Mouse (Mus musculus): ENCODE data around the gene Mdm4. TPM values are rescaled to one million over a fixed set of nuclear protein-coding genes. Genes with fewer than 3 reads are reported as not detected.
A peak's percentile ranks its signal among the peaks of the same experiment; 100 is the strongest.

Mdm4 gene
- polyA plus RNA-seq, 1 experiment: 24.5 TPM

- H3K36me3 ChIP-seq (ENCODE audit: control insufficient read depth, insufficient read depth, low read length): no peaks in the 10 kb centered on the region
- H3K4me1 ChIP-seq (ENCODE audit: control insufficient read depth, insufficient read depth, low read length): 0 out of 2 replicates have a peak, but pooled peaks cover 5% of the 10 kb centered on the region
- DNase-seq: no peak
- no peak overlapping the region for H3K27ac ChIP-seq (ENCODE audit: insufficient read depth, low read depth, low read length)
- TF ChIP-seq CTCF (conservative IDR thresholded peaks at IDR 0.05; ENCODE audit: insufficient read depth, insufficient read length, low read depth, low read length): no peak
- TF ChIP-seq POLR2A (IDR thresholded peaks at IDR 0.05; ENCODE audit: low read depth, low read length): no peak
- H3K4me3 ChIP-seq (ENCODE audit: insufficient read depth, low read depth, low read length): no peak overlapping the region
- 58% methylated on average over 5 of the region's 5 CpGs for WGBS
- H3K27me3 ChIP-seq (replicated peaks; ENCODE audit: control insufficient read depth, insufficient read depth, low read length): no peaks in the 10 kb centered on the region
Observed at GRCm38 (mm10) chr1:133053034-133053433, 22.7 kb upstream of the Mdm4 start.

GRCm38 (mm10) chr1:133051829-133052228 is 21.5 kb upstream of the Mdm4 start:
- 91% methylated on average over 2 of the region's 2 CpGs for WGBS
- 0 out of 2 replicates have a peak, but pooled peaks cover 3% of the 10 kb centered on the region for H3K4me1 ChIP-seq (ENCODE audit: control insufficient read depth, insufficient read depth, low read length)
- H3K4me3 ChIP-seq (ENCODE audit: insufficient read depth, low read depth, low read length): no peak overlapping the region
- DNase-seq: no peak
- no peaks in the 10 kb centered on the region for H3K27me3 ChIP-seq (replicated peaks; ENCODE audit: control insufficient read depth, insufficient read depth, low read length)
- no peak overlapping the region for H3K27ac ChIP-seq (ENCODE audit: insufficient read depth, low read depth, low read length)
- TF ChIP-seq CTCF (conservative IDR thresholded peaks at IDR 0.05; ENCODE audit: insufficient read depth, insufficient read length, low read depth, low read length) (no peak), POLR2A (IDR thresholded peaks at IDR 0.05; ENCODE audit: low read depth, low read length) (no peak)
- no peaks in the 10 kb centered on the region for H3K36me3 ChIP-seq (ENCODE audit: control insufficient read depth, insufficient read depth, low read length)

GRCm38 (mm10) chr1:133050001-133050431 is 19.7 kb upstream of the Mdm4 start:
- Histone ChIP-seq H3K4me3 (ENCODE audit: insufficient read depth, low read depth, low read length) (no peak overlapping the region), H3K27ac (ENCODE audit: insufficient read depth, low read depth, low read length) (no peak overlapping the region), H3K4me1 (ENCODE audit: control insufficient read depth, insufficient read depth, low read length) (peaks cover 6% of the 10 kb centered on the region; the same call in 1 of the 2 replicates), H3K36me3 (ENCODE audit: control insufficient read depth, insufficient read depth, low read length) (no peaks in the 10 kb centered on the region), H3K27me3 (replicated peaks; ENCODE audit: control insufficient read depth, insufficient read depth, low read length) (no peaks in the 10 kb centered on the region)
- no peak for DNase-seq
- TF ChIP-seq POLR2A (IDR thresholded peaks at IDR 0.05; ENCODE audit: low read depth, low read length) (no peak), CTCF (conservative IDR thresholded peaks at IDR 0.05; ENCODE audit: insufficient read depth, insufficient read length, low read depth, low read length) (no peak)
- WGBS: 44% methylated on average over 11 of the region's 11 CpGs

- H3K4me1 ChIP-seq (ENCODE audit: control insufficient read depth, insufficient read depth, low read length): peaks cover 3% of the 10 kb centered on the region; the same call in 1 of the 2 replicates
- no peak overlapping the region for H3K4me3 ChIP-seq (ENCODE audit: insufficient read depth, low read depth, low read length)
- H3K36me3 ChIP-seq (ENCODE audit: control insufficient read depth, insufficient read depth, low read length): no peaks in the 10 kb centered on the region
- TF ChIP-seq POLR2A (IDR thresholded peaks at IDR 0.05; ENCODE audit: low read depth, low read length): no peak
- no peak for TF ChIP-seq CTCF (conservative IDR thresholded peaks at IDR 0.05; ENCODE audit: insufficient read depth, insufficient read length, low read depth, low read length)
- H3K27ac ChIP-seq (ENCODE audit: insufficient read depth, low read depth, low read length): no peak overlapping the region
- 85% methylated on average over 2 of the region's 2 CpGs for WGBS
- DNase-seq: no peak
- no peaks in the 10 kb centered on the region for H3K27me3 ChIP-seq (replicated peaks; ENCODE audit: control insufficient read depth, insufficient read depth, low read length)
Observed at GRCm38 (mm10) chr1:133048690-133049089, 18.3 kb upstream of the Mdm4 start.

GRCm38 (mm10) chr1:133047575-133047974 is 17.2 kb upstream of the Mdm4 start:
- no peak overlapping the region for H3K4me3 ChIP-seq (ENCODE audit: insufficient read depth, low read depth, low read length)
- TF ChIP-seq POLR2A (IDR thresholded peaks at IDR 0.05; ENCODE audit: low read depth, low read length) (no peak), CTCF (conservative IDR thresholded peaks at IDR 0.05; ENCODE audit: insufficient read depth, insufficient read length, low read depth, low read length) (no peak)
- DNase-seq: no peak
- no peak overlapping the region for H3K27ac ChIP-seq (ENCODE audit: insufficient read depth, low read depth, low read length)
- no peaks in the 10 kb centered on the region for H3K27me3 ChIP-seq (replicated peaks; ENCODE audit: control insufficient read depth, insufficient read depth, low read length)
- peaks cover 3% of the 10 kb centered on the region; the same call in 1 of the 2 replicates for H3K4me1 ChIP-seq (ENCODE audit: control insufficient read depth, insufficient read depth, low read length)
- 75% methylated on average over 8 of the region's 8 CpGs for WGBS
- H3K36me3 ChIP-seq (ENCODE audit: control insufficient read depth, insufficient read depth, low read length): no peaks in the 10 kb centered on the region

- Histone ChIP-seq H3K4me1 (ENCODE audit: control insufficient read depth, insufficient read depth, low read length) (peaks cover 3% of the 10 kb centered on the region; the same call in 1 of the 2 replicates), H3K27ac (ENCODE audit: insufficient read depth, low read depth, low read length) (peak overlapping the region; percentile 39; the same call in 1 of the 2 replicates), H3K36me3 (ENCODE audit: control insufficient read depth, insufficient read depth, low read length) (no peaks in the 10 kb centered on the region), H3K27me3 (replicated peaks; ENCODE audit: control insufficient read depth, insufficient read depth, low read length) (no peaks in the 10 kb centered on the region), H3K4me3 (ENCODE audit: insufficient read depth, low read depth, low read length) (peak overlapping the region; percentile 85)
- TF ChIP-seq POLR2A (IDR thresholded peaks at IDR 0.05; ENCODE audit: low read depth, low read length) (no peak), CTCF (conservative IDR thresholded peaks at IDR 0.05; ENCODE audit: insufficient read depth, insufficient read length, low read depth, low read length) (no peak)
- peak; percentile 28 for DNase-seq
- WGBS: 2% methylated on average over 40 of the region's 40 CpGs
Observed at GRCm38 (mm10) chr1:133046441-133046931, 16.1 kb upstream of the Mdm4 start.

- TF ChIP-seq CTCF (conservative IDR thresholded peaks at IDR 0.05; ENCODE audit: insufficient read depth, insufficient read length, low read depth, low read length) (peak; percentile 40; the same call in 1 of the 2 replicates), POLR2A (IDR thresholded peaks at IDR 0.05; ENCODE audit: low read depth, low read length) (no peak)
- under 1% methylated on average over 71 of the region's 71 CpGs for WGBS
- peak overlapping the region; percentile 39 for H3K27ac ChIP-seq (ENCODE audit: insufficient read depth, low read depth, low read length)
Observed at GRCm38 (mm10) chr1:133045861-133046440, 15.6 kb upstream of the Mdm4 start.

More at GRCm38 (mm10) chr1:133045861-133046440, 15.6 kb upstream of the Mdm4 start:
- peak; percentile 82 for DNase-seq
- peaks cover 3% of the 10 kb centered on the region; the same call in 1 of the 2 replicates for H3K4me1 ChIP-seq (ENCODE audit: control insufficient read depth, insufficient read depth, low read length)
- H3K4me3 ChIP-seq (ENCODE audit: insufficient read depth, low read depth, low read length): peak overlapping the region; percentile 85
- no peaks in the 10 kb centered on the region for H3K36me3 ChIP-seq (ENCODE audit: control insufficient read depth, insufficient read depth, low read length)
- H3K27me3 ChIP-seq (replicated peaks; ENCODE audit: control insufficient read depth, insufficient read depth, low read length): no peaks in the 10 kb centered on the region

Data from kidney, adult 2 months (tissue).